Mouse (Mus musculus): ENCODE measurements around the gene Vmn2r53. TPM values are rescaled to one million over a fixed set of nuclear protein-coding genes. Genes with fewer than 3 reads are reported as not detected.
"Not testable (repeated sequence)": the region's sequence is repeated elsewhere in the genome, so short reads cannot be mapped to it uniquely, and the experiment has no call there.

The Vmn2r53 gene
- total RNA-seq (2015) (0.04 TPM in 1 of 2 replicates, not detected in the other), total RNA-seq (2017) (not detected in 2 replicates)

DNA sequence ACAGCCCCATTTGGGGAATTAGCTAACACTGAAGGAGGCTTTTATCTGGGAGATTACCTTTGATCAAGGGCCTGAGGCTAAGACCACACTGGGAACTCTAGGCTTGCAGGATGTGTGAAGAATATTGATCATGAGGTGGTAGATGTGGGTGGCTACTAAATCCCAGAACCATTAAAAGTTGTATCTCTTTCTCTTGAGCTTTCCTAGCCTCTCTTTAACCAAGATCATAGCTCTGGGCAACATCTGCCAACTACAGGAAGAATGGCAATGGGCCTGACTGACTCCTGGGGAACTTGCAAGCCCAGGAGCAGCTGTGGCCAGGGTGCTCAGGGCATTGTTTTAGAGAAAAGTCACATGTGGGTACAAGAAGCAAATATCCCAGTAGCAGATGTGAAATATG, at the start of gene Vmn2r53:
Gene Vmn2r53, minus strand, starts transcription at position 101 of the 400 bp plus-strand sequence.
- no peak for ATAC-seq (ENCODE audit: poor library complexity, severe bottlenecking)

DNA sequence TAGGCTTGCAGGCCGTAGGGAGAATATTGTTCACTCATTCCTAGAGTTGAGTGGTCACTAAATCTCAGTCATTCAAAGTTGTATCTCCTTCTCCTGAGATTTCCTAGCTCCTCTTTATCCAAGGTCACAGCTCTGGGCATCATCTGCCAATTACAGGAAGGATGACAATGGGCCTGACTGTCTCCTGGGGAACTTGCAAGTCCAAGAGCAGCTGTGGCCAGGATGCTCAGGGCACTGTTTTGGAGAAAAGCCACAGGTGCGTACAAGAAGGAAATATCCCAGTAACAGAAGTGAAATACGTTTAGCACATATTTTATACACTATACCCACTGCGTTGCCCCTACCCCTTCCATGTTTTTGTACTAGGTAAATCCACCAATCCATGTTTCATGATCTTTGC, 31.6 kb upstream of the Vmn2r53 start, which contains the start of gene Vmn2r54:
Gene Vmn2r54, minus strand, starts transcription at position 101 of the 400 bp plus-strand sequence.
- ATAC-seq (ENCODE audit: poor library complexity, severe bottlenecking), result not testable (repeated sequence)

Other genes with a start within 250 kb of the Vmn2r53 start
- not detected in 2 replicates for gene Vmn1r84, start 239.5 kb downstream of the Vmn2r53 start, total RNA-seq (2015)
- gene Vmn1r84, start 239.5 kb downstream of the Vmn2r53 start, total RNA-seq (2017), result not detected in 2 replicates
- not detected in 2 replicates for gene Zfp551, start 186.0 kb downstream of the Vmn2r53 start, total RNA-seq (2015)
- 0.07 and 0.41 TPM in 2 replicates for gene Zfp551, start 186.0 kb downstream of the Vmn2r53 start, total RNA-seq (2017)
- 5.1 and 5.9 TPM in 2 replicates for gene Zfp606, start 130.5 kb downstream of the Vmn2r53 start, total RNA-seq (2015)
- 4.6 and 5.2 TPM in 2 replicates for gene Zfp606, start 130.5 kb downstream of the Vmn2r53 start, total RNA-seq (2017)
- gene 2900092C05Rik, start 96.3 kb downstream of the Vmn2r53 start, total RNA-seq (2015), result not detected in 2 replicates
- gene 2900092C05Rik, start 96.3 kb downstream of the Vmn2r53 start, total RNA-seq (2017), result not detected in 2 replicates
- not detected in 2 replicates for gene Vmn2r54, start 31.5 kb upstream of the Vmn2r53 start, total RNA-seq (2015)
- not detected in 2 replicates for gene Vmn2r54, start 31.5 kb upstream of the Vmn2r53 start, total RNA-seq (2017)
- gene Vmn2r55, start 76.2 kb upstream of the Vmn2r53 start, total RNA-seq (2015), result not detected in 2 replicates
- gene Vmn2r55, start 76.2 kb upstream of the Vmn2r53 start, total RNA-seq (2017), result not detected in 2 replicates
- not detected in 2 replicates for gene Vmn2r56, start 126.2 kb upstream of the Vmn2r53 start, total RNA-seq (2015)
- gene Vmn2r56, start 126.2 kb upstream of the Vmn2r53 start, total RNA-seq (2017), result not detected in 2 replicates
- gene Zscan18, start 194.8 kb upstream of the Vmn2r53 start, total RNA-seq (2015), result 0.27 TPM in 1 of 2 replicates, not detected in the other
- 0.04 and 0.12 TPM in 2 replicates for gene Zscan18, start 194.8 kb upstream of the Vmn2r53 start, total RNA-seq (2017)
- gene Zfp329, start 210.1 kb upstream of the Vmn2r53 start, total RNA-seq (2015), result 5.8 and 6.5 TPM in 2 replicates
- 8.6 and 9.3 TPM in 2 replicates for gene Zfp329, start 210.1 kb upstream of the Vmn2r53 start, total RNA-seq (2017)
- gene Zfp110, start 226.0 kb upstream of the Vmn2r53 start, total RNA-seq (2015), result 24.6 and 25.9 TPM in 2 replicates
- 33.6 and 38.8 TPM in 2 replicates for gene Zfp110, start 226.0 kb upstream of the Vmn2r53 start, total RNA-seq (2017)